Mouse (Mus musculus) liver, adult (tissue): ENCODE results near the gene Rbm4b.

Experiments
- GATA4 ChIP-seq: IDR thresholded peaks from 2 replicates; pipeline ENCODE4 v1.6.1; 2014; ENCODE audit warnings: mild to moderate bottlenecking, low read length; ENCODE audit not compliant: insufficient replicate concordance

The Rbm4b gene

GRCm38 (mm10) chr19:4756193-4756911 is at the start of gene Rbm4b:
Gene Rbm4b, plus strand, starts transcription at chr19:4756497.
- no peak for TF ChIP-seq GATA4

- no peak for TF ChIP-seq GATA4
Measured at GRCm38 (mm10) chr19:4708765-4709164, 47.5 kb upstream of the Rbm4b start.

GRCm38 (mm10) chr19:4711098-4711600 is 45.1 kb upstream of the Rbm4b start, which contains the start of gene Sptbn2:
Gene Sptbn2, plus strand, starts transcription at chr19:4711167.
- TF ChIP-seq GATA4, result no peak

- no peak for TF ChIP-seq GATA4
Measured at GRCm38 (mm10) chr19:4711601-4712155, 44.6 kb upstream of the Rbm4b start.

GRCm38 (mm10) chr19:4712156-4712780 is 44.0 kb upstream of the Rbm4b start:
- no peak for TF ChIP-seq GATA4

- no peak for TF ChIP-seq GATA4
Measured at GRCm38 (mm10) chr19:4712781-4713526, 43.3 kb upstream of the Rbm4b start.

GRCm38 (mm10) chr19:4713886-4714285 is 42.4 kb upstream of the Rbm4b start:
- no peak for TF ChIP-seq GATA4

GRCm38 (mm10) chr19:4716756-4717155 is 39.5 kb upstream of the Rbm4b start:
- TF ChIP-seq GATA4, result no peak

- TF ChIP-seq GATA4, result no peak
Measured at GRCm38 (mm10) chr19:4717281-4717680, 39.0 kb upstream of the Rbm4b start.

GRCm38 (mm10) chr19:4718716-4719115 is 37.6 kb upstream of the Rbm4b start:
- TF ChIP-seq GATA4, result no peak

GRCm38 (mm10) chr19:4719351-4719764 is 36.9 kb upstream of the Rbm4b start:
- TF ChIP-seq GATA4, result no peak

GRCm38 (mm10) chr19:4720112-4720511 is 36.2 kb upstream of the Rbm4b start:
- no peak for TF ChIP-seq GATA4

- no peak for TF ChIP-seq GATA4
Measured at GRCm38 (mm10) chr19:4720671-4721244, 35.5 kb upstream of the Rbm4b start.

GRCm38 (mm10) chr19:4729186-4729585 is 27.1 kb upstream of the Rbm4b start:
- no peak for TF ChIP-seq GATA4

- no peak for TF ChIP-seq GATA4
Measured at GRCm38 (mm10) chr19:4733052-4733451, 23.2 kb upstream of the Rbm4b start.

- TF ChIP-seq GATA4, result no peak
Measured at GRCm38 (mm10) chr19:4737866-4738265, 18.4 kb upstream of the Rbm4b start.

GRCm38 (mm10) chr19:4739053-4739452 is 17.2 kb upstream of the Rbm4b start:
- no peak for TF ChIP-seq GATA4
